Mouse (Mus musculus) heart, adult 2 months (tissue): ENCODE measurements at regions not wholly inside any gene's neighbourhood (a gene's known extent, or its start where the extent isn't known, plus 50 kb on each side); places are given as distances from the start of the nearest gene placed in this dataset.

Experiments
- DNase-seq, 2 experiments: peaks; one replicate each; pipeline ENCODE4 v3.0.0; 2021
- H3K27ac ChIP-seq: fragments of 200-600 bp; 2 replicates; pipeline ENCODE4 v1.8.1; 2022
- H3K27me3 ChIP-seq: fragments of 200-500 bp; 2 replicates; pipeline ENCODE4 v1.6.1; 2012; ENCODE audit warnings: mild to moderate bottlenecking, low read length, inconsistent platforms, mixed read lengths; ENCODE audit not compliant: control insufficient read depth, insufficient read depth
- H3K36me3 ChIP-seq: fragments of 200-500 bp; 2 replicates; pipeline ENCODE4 v1.6.1; 2012; ENCODE audit warnings: low read length, inconsistent platforms; ENCODE audit not compliant: control insufficient read depth, insufficient read depth
- H3K4me1 ChIP-seq: fragments of 200-500 bp; 2 replicates; pipeline ENCODE4 v1.6.1; 2011; ENCODE audit warnings: low read length; ENCODE audit not compliant: control insufficient read depth, insufficient read depth
- H3K4me3 ChIP-seq: fragments of 200-600 bp; 2 replicates; pipeline ENCODE4 v1.8.1; 2022
- H3K79me2 ChIP-seq: fragments of 200-500 bp; replicated peaks from 2 replicates; pipeline ENCODE4 v1.6.1; 2012; ENCODE audit warnings: mild to moderate bottlenecking, inconsistent platforms, low read length, moderate library complexity, mixed read lengths; ENCODE audit not compliant: control insufficient read depth, insufficient read depth
- H3K9ac ChIP-seq: fragments of 200-500 bp; 2 replicates; pipeline ENCODE4 v1.6.1; 2012; ENCODE audit warnings: low read depth, mild to moderate bottlenecking, control low read depth, inconsistent platforms, low read length, mixed read lengths
- CTCF ChIP-seq: fragments of 200-600 bp; IDR thresholded peaks from 2 replicates; pipeline ENCODE4 v1.8.1; 2022; ENCODE audit warnings: antibody characterized with exemption, mild to moderate bottlenecking, moderate library complexity
- EP300 ChIP-seq: fragments of 200-500 bp; IDR thresholded peaks from 2 replicates; pipeline ENCODE4 v1.6.1; 2011; ENCODE audit warnings: low read depth, low read length, control low read depth; ENCODE audit not compliant: insufficient read depth
- POLR2A ChIP-seq: fragments of 200-500 bp; IDR thresholded peaks from 2 replicates; pipeline ENCODE4 v1.6.1; 2011; ENCODE audit warnings: mild to moderate bottlenecking, low read depth, low read length, control low read depth; ENCODE audit not compliant: insufficient read depth
- WGBS: fragments of 180-500 bp; shearing (Covaris S2); methylation state at CpG from one replicate; pipeline ENCODE4 v1.1.7; 2018; 5-methylcytosine and 5-hydroxymethylcytosine counted together
- intact Hi-C: fragments of 180-260 bp; cut with DNase I; formaldehyde crosslinking; loops from one replicate; pipeline ENCODE4 v1.15.1; 2025

DNA sequence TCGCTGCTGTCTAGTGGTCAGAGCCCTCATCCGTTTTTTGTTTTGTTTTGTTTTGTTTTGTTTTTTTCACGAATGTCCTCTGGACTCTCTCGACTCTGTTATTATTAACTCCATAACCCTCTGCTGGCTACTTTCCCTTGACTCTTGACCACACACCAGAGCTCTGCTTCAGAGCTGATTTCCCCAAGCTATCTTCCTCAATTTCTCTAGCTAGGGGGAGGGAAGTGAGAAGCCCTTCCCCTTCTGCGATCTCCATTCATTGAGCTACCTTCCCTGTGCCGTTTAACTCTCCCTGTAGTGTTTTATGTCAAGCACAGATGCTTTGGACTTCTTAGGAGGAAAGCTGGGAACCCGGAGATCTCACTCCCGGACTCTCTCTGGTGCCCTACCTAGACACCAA, 247.6 kb downstream of the Hlx start:
- Histone ChIP-seq H3K27me3 (no peaks in the 10 kb centered on the region; the same call in 1 of the 2 replicates), H3K79me2 (no peaks in the 10 kb centered on the region), H3K9ac (no peak overlapping the region), H3K4me1 (no peaks in the 10 kb centered on the region), H3K36me3 (no peaks in the 10 kb centered on the region), H3K27ac (no peak overlapping the region), H3K4me3 (no peak overlapping the region)
- WGBS: 72% methylated on average over 8 of the region's 8 CpGs
- intact Hi-C loops: no loop called here
- TF ChIP-seq POLR2A (no peak), EP300 (no peak), CTCF (no peak)
- no peak for DNase-seq

DNA sequence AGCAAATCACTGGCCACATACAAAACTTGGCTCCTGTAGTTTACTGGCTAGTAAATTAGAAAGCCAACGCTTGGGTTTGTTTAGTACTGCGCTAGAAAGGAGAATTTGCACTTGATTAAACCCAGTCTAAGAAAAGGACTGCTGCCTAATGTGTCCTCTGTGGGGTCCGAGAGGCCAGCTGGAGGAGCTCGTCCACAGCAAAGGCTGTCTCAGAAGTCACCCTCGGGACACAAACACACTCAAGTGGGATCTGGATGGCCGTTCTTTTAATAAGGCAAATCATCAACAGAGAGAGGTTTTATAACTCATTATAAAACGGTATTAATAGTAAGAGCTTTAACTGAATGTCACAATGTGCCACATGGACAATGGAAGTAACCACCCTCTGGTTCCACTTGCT, 249.0 kb downstream of the Hlx start:
- H3K4me1 ChIP-seq: no peaks in the 10 kb centered on the region
- H3K79me2 ChIP-seq: no peaks in the 10 kb centered on the region
- no peak overlapping the region for H3K27ac ChIP-seq
- intact Hi-C loops: no loop called here
- no peaks in the 10 kb centered on the region; the same call in 1 of the 2 replicates for H3K27me3 ChIP-seq
- no peak for DNase-seq
- 80% methylated on average over 7 of the region's 7 CpGs for WGBS
- no peak overlapping the region for H3K4me3 ChIP-seq
- no peak for TF ChIP-seq CTCF
- TF ChIP-seq EP300: no peak
- TF ChIP-seq POLR2A: no peak
- no peak overlapping the region for H3K9ac ChIP-seq
- H3K36me3 ChIP-seq: no peaks in the 10 kb centered on the region

DNA sequence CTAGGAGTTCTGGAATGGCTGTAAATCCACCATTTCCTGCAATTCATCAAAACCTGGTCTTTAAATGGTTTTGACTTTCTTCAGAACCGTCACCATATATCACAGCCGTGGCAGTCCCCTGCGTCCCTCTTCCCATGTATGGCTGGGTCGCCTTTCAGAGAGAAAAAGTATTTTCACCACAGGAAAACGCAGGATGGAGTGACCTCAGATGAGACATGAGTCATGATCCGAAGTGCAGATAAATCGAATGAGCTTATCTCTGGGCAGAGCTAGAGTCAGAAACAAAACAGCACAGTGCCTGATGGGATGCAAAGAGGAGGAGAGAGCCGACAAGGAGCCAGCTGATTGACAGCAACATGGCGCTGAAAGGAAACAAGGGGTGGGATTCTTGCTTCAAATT, 250.4 kb downstream of the Hlx start:
- intact Hi-C loops: no loop called here
- H3K4me1 ChIP-seq: no peaks in the 10 kb centered on the region; the same call in 1 of the 2 replicates
- TF ChIP-seq POLR2A (no peak), EP300 (no peak), CTCF (no peak)
- no peaks in the 10 kb centered on the region for H3K79me2 ChIP-seq
- DNase-seq: no peak
- H3K4me3 ChIP-seq: no peak overlapping the region
- H3K27me3 ChIP-seq: no peaks in the 10 kb centered on the region; the same call in 1 of the 2 replicates
- 51% methylated on average over 9 of the region's 9 CpGs for WGBS
- no peaks in the 10 kb centered on the region for H3K36me3 ChIP-seq
- no peak overlapping the region for H3K9ac ChIP-seq
- H3K27ac ChIP-seq: no peak overlapping the region

DNA sequence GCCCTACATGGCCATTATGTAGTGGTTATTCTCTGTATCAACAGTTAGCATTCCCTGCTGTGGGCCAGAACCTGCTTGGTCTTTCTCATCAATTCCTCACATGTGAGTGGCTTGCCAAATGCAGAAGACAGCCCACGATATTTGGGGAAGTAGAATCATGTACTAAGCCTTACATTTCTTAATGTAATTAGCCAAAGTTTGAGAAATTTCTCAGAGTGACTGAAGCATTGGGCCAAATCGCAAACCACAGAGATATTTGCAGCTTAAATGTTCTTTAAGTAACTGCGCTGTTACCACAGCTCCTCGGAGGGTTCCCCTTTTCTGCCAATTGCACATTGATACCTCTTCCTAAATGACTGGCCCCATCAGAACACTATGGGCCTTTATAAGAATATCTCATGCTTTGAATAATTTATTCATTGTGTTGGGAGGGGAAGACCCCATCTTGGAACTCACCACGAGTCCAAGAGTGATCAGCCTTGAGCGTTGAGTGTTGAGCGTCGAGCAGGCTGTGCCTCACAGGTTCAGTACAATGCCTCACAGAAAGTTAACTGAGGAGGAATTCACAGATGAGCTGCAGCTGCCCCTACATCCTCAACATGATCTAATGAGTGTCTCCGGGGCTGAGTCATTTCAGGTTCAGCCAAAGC, 251.7 kb downstream of the Hlx start:
- H3K4me1 ChIP-seq: no peaks in the 10 kb centered on the region; the same call in 1 of the 2 replicates
- H3K9ac ChIP-seq: no peak overlapping the region
- H3K4me3 ChIP-seq: no peak overlapping the region
- no peak overlapping the region for H3K27ac ChIP-seq
- DNase-seq: no peak
- no peaks in the 10 kb centered on the region for H3K36me3 ChIP-seq
- TF ChIP-seq CTCF: no peak
- no peak for TF ChIP-seq EP300
- TF ChIP-seq POLR2A: no peak
- H3K79me2 ChIP-seq: no peaks in the 10 kb centered on the region
- H3K27me3 ChIP-seq: no peaks in the 10 kb centered on the region; the same call in 1 of the 2 replicates
- 85% methylated on average over 9 of the region's 9 CpGs for WGBS
- intact Hi-C loops: no loop called here

DNA sequence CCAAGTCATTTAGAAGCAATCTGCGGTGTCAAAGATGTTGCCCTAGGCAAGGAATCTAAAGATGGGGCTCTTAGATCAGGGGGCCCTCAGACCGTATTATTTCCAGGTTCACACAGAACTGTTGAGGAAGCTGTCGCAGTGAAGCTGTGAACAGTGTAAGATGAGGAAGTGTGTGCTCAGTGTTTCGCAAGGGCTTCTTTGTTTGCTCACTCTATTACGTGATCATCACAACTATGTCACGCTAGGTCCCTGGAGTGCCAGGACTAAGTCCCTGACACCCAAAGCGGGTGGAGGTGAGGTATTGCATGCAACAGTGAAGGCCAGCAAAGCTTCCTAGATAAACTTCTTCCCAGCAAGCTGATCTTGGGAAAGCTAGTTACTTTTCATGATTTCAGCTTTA, 254.4 kb downstream of the Hlx start:
- WGBS: 85% methylated on average over 7 of the region's 7 CpGs
- no peaks in the 10 kb centered on the region for H3K79me2 ChIP-seq
- H3K27me3 ChIP-seq: no peaks in the 10 kb centered on the region; the same call in 1 of the 2 replicates
- no peak overlapping the region for H3K27ac ChIP-seq
- intact Hi-C loops: no loop called here
- H3K36me3 ChIP-seq: no peaks in the 10 kb centered on the region
- no peaks in the 10 kb centered on the region; the same call in 1 of the 2 replicates for H3K4me1 ChIP-seq
- H3K9ac ChIP-seq: no peak overlapping the region
- no peak overlapping the region for H3K4me3 ChIP-seq
- peak in 1 of 2 experiments; percentile 18 for DNase-seq
- no peak for TF ChIP-seq EP300
- no peak for TF ChIP-seq POLR2A
- no peak for TF ChIP-seq CTCF

DNA sequence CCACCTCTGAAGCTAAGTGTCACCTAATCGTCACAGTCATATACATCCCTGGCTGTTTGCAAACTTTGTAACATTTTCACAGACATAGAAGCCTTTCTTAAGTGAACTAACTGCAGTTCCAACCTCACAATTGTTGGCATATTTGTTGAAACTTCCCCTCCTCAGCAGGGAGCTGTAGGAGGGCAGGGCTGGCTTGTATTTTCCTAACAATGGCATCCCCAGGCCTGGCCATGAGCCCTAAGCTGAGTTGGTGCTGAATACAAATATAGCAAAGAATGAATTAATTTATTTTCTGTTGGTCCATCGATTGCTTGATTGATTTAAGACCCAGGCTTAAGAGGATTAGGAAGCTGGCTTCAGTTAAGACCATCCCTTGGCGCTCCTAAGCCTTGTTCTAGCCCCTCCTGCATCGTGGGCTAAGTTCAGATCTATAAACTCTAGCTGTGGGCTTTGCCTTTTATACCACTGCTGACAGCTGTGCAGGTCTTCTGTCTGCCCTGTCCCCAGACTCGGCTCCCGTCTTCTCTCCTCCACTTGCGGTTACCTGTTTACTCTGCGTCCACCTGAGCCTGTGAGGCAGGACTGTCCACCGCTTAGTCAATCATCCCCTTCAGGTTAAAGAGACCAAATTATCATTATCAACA, 269.8 kb downstream of the Hlx start:
- Histone ChIP-seq H3K27ac (no peak overlapping the region), H3K27me3 (no peaks in the 10 kb centered on the region), H3K9ac (no peak overlapping the region), H3K4me1 (no peaks in the 10 kb centered on the region), H3K4me3 (no peak overlapping the region), H3K36me3 (no peaks in the 10 kb centered on the region), H3K79me2 (no peaks in the 10 kb centered on the region)
- no peak for DNase-seq
- TF ChIP-seq EP300 (no peak), POLR2A (no peak), CTCF (no peak)
- intact Hi-C loops: no loop called here
- 88% methylated on average over 9 of the region's 9 CpGs for WGBS
